Mouse (Mus musculus) inflammation-experienced regulatory T-cells, adult 6 months (primary cell): ENCODE results near the gene Mapkapk2. TPM values are rescaled to one million over a fixed set of nuclear protein-coding genes. Genes with fewer than 3 reads are reported as not detected.
A peak's percentile ranks its signal among the peaks of the same experiment; 100 is the strongest.
"Not testable (repeated sequence)": the region's sequence is repeated elsewhere in the genome, so short reads cannot be mapped to it uniquely, and the experiment has no call there.

Experiments used
- ATAC-seq: one replicate; pipeline ENCODE4 v1.8.0; 2017
- polyA plus RNA-seq, 3 experiments: library from polyadenylated mRNA; unstranded; fragments of 100-300 nt; shearing (Covaris generic); gene quantifications; one replicate each; pipeline ENCODE4 v1.2.1; 2017

Gene Mapkapk2
- polyA plus RNA-seq, 3 experiments from 2014 or later: 9.0 to 11.8 (median 9.8) TPM

- ATAC-seq: no peak
Observed at GRCm38 (mm10) chr1:131048946-131049345, 48.7 kb downstream of the Mapkapk2 start.

GRCm38 (mm10) chr1:131048121-131048863, 49.3 kb downstream of the Mapkapk2 start:
- ATAC-seq: no peak

GRCm38 (mm10) chr1:131046607-131047006, 51.0 kb downstream of the Mapkapk2 start:
- ATAC-seq: no peak

- no peak for ATAC-seq
Observed at GRCm38 (mm10) chr1:131045723-131046355, 51.8 kb downstream of the Mapkapk2 start.

- ATAC-seq: no peak
Observed at GRCm38 (mm10) chr1:131043636-131044035, 54.0 kb downstream of the Mapkapk2 start.

DNA sequence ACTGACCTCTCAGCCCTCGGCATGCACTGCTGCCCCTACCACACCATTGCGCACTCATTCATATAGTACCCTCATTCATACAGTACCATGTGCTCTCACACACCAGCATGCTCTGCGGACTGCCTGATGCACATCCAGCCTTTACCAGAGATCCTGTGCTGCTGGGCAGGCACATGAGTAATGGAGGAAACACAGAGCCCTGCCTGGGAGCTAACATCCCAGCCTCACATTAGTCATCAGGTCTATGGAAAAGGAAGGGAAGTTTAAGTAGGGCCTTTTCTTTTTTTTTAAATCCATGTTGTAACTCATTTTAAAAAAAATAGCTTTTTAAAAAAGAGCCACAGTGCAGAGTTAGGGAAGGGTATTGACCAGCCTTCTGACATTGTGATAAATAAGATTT, 54.9 kb downstream of the Mapkapk2 start:
- no peak for ATAC-seq

GRCm38 (mm10) chr1:131042263-131042662, 55.4 kb downstream of the Mapkapk2 start:
- no peak for ATAC-seq

DNA sequence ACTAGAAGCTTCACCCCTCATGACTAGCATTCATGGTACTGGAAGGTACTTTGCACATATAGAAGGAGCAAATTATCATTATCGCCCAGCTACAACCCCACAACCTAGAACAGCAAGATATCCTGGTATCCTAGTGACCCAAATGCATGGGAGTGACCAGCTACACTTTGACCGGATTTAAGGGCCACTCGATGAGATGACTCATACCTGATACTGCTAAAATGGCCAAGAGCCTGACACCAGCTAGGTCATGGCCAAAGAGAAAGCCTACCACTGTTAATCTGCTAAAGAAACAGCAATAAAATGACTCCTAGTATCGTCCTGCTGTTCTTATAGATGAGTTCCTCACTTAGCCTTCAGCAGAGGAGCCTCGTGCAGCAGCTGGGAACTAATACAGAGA, 58.1 kb downstream of the Mapkapk2 start:
- ATAC-seq: no peak

GRCm38 (mm10) chr1:131038415-131039017, 59.1 kb downstream of the Mapkapk2 start:
- peak; percentile 60 for ATAC-seq

DNA sequence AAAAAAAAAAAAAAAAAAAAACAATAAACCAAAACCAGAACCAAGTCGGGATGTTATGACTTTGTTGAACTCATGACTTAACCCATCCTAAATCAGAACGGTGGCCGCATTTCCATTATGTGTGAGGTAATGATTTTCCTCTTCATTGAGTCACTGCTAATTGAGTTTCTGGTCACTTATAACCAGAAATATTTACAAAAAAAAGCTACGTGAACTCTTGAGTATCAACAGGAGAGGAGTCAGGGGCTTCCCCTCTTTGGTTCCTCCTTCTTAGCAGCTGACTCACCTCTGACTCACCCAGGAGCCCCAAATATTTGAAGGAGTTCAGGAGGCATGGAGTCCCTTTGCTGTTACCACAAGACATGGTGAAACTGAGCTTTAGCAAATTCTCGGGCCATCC, 59.6 kb downstream of the Mapkapk2 start:
- ATAC-seq: peak; percentile 78

GRCm38 (mm10) chr1:131031267-131031666, 66.4 kb downstream of the Mapkapk2 start:
- ATAC-seq: no peak

GRCm38 (mm10) chr1:131030261-131030660, 67.4 kb downstream of the Mapkapk2 start:
- ATAC-seq: no peak

DNA sequence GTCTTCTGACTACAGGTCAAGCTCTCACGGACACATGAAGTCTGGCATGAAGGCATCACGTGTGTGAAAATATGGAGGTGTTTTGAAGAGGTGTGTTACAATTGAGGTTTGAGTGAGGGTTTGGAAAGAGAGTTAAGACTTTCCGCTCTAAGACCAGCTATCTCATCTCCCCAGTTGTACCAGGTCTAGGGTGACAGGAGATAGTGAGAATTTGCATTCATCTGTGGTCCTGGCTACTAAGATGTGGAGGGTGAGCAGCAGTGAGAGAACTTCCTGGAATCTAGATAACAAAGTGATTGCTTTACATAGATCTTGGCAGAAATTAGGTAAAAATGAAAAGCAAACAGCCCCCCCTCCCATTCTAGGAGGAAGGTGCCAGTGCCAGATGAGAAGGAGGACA, 68.4 kb downstream of the Mapkapk2 start:
- ATAC-seq: no peak

- peak; percentile 14 for ATAC-seq
Observed at GRCm38 (mm10) chr1:131025843-131026190, 71.8 kb downstream of the Mapkapk2 start.

- ATAC-seq: no peak
Observed at GRCm38 (mm10) chr1:131024900-131025842, 72.5 kb downstream of the Mapkapk2 start.

- ATAC-seq: not testable (repeated sequence)
Observed at GRCm38 (mm10) chr1:131023250-131023858, 74.3 kb downstream of the Mapkapk2 start.

DNA sequence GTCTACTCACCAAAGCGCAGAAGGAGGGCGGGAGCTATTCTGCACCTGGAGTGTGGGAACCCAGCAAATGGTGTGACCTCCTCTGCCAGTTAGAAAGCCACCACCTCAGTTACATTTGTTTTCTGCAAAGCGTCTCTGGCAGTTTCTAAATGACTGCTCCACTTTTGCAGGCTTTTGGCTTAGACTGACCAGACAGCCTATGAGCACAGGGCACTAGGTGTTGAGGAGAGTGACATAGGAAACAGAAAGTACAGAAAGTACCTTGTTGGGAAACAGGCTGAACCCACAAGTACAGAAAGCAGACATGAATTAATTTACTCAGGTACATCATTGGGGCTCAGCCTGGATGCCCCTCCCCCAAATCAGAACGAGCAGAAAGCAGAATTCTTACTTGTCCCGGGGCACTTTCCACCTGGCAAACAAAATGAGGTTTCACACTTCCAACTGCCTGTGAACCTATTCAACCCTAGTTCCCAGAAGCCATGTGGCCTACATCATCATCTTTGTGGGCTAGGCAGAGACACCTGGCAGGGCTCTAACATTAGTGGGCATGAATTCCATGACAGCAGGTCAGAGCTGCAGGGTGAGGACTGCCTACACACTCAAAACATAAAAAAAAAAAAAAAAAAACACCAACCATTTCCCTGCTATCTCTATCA, 74.9 kb downstream of the Mapkapk2 start:
- peak; percentile 71 for ATAC-seq

- ATAC-seq: no peak
Observed at GRCm38 (mm10) chr1:131021900-131022590, 75.6 kb downstream of the Mapkapk2 start.

DNA sequence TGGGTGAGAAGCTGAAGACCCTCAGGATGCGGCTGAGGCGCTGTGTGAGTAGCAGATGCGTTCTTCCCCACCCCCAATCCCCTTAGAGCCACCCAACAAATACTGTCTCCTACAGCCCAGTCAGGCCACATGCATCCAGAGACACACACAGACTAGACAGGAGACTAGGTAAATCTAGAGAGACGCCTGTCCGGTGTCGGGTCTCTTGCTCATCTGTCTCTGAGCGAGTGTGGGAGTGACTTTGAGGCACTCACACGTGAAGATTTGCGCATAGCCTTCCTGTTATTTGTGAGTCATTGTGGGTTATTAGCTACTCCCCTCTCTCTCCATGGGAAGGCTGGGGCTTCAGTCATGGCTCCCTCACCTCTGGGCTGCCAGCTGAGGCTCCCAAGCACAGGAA, 76.2 kb downstream of the Mapkapk2 start:
- ATAC-seq: peak; percentile 57

DNA sequence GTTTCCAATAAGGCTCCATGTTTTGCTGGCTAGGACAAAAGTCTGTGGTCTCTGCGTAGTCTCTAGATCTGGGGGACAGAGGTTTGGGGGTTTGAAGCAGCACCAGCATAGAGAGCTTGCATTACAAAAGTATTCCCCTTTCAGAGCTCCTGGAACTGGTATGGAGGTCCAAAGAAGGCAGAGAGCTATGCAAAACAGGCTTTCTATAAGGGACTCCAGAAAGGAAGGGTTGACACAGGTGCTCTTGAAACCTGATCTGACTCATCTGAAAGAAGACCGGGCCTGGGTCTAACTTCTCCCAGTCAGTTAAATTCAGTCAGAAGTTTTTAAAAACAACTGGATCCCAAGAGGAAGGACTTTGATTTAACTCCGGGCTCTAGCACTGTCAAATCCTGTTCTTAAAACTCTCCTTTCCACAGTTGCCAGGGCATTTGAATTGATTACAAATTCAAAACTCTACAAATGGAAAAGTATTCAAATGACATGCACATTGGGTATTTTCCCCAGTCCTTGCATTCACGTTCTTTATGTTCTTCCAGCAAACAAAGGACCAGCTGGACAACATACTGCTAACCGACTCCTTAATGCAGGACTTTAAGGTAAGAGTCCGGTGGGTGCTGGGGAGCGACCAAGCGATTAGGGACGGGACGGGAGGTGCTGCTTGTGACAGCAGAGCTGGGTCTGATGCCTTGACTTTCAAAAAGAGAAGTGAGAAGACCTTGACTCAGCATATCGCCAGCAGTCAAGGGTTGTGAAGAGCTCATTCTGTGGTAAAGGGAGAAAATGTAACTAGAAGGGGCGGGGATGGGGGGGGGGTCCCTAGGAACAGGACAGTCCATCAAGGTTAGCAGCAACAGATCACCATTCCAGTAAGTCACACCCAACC, 77.0 kb downstream of the Mapkapk2 start:
- ATAC-seq: no peak
